Mouse (Mus musculus): Measurements from ENCODE around the gene Thbs3. TPM values are rescaled to one million over a fixed set of nuclear protein-coding genes. Genes with fewer than 3 reads are reported as not detected.
A peak's percentile ranks its signal among the peaks of the same experiment; 100 is the strongest.

Thbs3 gene
- polyA plus RNA-seq, 1 experiment = 5.0 TPM

DNA sequence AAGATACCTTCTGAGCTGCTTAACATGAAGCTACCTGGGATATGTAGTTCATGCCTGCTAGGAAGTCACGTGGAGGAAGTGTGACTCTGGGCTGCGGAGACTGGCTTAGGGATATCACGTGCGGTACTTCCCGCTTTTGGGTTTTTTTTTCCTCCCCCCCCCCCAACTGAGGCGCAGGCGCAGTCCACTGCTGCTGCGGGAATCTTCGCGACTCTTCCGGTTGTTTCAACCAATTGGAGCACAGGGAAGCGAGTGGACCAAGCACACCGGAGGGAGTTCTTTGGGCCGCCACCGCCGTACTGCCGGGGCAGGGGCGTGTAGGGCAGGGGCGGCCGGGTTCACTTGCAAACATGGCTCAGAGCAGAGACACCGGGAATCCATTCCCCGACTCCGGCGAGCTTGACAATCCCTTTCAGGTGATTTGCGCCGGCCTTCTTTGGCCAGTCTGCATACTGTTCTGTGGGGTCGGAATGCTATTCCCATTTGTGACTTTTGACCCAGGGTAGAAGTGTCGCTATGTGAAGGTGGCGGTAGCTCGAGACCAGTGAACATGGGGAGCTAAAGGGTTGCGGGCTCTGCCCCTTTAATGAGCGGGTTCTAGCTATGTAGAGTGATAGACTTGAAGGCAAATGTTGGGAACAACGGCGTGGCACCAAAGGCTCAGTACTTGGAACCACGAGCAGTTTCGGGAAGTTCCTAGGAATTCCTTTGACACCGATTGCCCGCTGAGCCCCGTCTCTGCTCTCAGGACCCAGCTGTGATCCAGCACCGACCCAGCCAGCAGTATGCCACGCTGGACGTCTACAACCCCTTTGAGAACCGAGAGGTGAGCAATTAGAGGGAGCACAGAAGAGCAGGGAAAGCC is 37.5 kb upstream of the Thbs3 start, which contains the start of gene Scamp3:
Scamp3 (plus strand) TSS at position 232 of the 865 bp plus-strand sequence.
- WGBS = under 1% methylated on average over 43 of the region's 43 CpGs
- Histone ChIP-seq H3K27ac (ENCODE audit: insufficient read depth, low read depth, low read length) (peak within 1 kb of the TSS; percentile 71), H3K4me3 (ENCODE audit: insufficient read depth, low read depth, low read length) (peak within 1 kb of the TSS; percentile 90), H3K27me3 (replicated peaks; ENCODE audit: control insufficient read depth, insufficient read depth, low read length) (no peaks in the 10 kb centered on the region), H3K4me1 (ENCODE audit: control insufficient read depth, insufficient read depth, low read length) (peaks cover 4% of the 10 kb centered on the region), H3K36me3 (ENCODE audit: control insufficient read depth, insufficient read depth, low read length) (peaks cover 2% of the 10 kb centered on the region)
- DNase-seq = peak; percentile 97
- TF ChIP-seq POLR2A (IDR thresholded peaks at IDR 0.05; ENCODE audit: low read depth, low read length) = peak; percentile 30
- no peak for TF ChIP-seq CTCF (conservative IDR thresholded peaks at IDR 0.05; ENCODE audit: insufficient read depth, insufficient read length, low read depth, low read length)

DNA sequence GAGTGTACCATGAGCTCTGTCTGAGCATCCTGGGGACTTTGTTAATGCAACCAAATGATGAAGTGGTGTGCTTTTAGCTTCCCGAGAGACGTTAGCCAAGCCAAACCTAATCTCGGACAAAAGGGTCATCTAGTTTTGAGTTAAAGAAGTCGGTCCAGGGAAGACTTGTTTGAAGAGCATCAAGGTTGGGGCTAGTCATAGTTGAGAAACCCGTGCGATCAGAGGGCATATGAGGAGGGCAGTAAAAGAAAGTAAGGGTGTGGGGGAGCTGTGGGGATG is 36.9 kb upstream of the Thbs3 start:
- H3K27ac ChIP-seq (ENCODE audit: insufficient read depth, low read depth, low read length) = peak overlapping the region; percentile 71; the same call in 1 of the 2 replicates
- 5% methylated on average over 6 of the region's 6 CpGs for WGBS
- no peak for DNase-seq
- TF ChIP-seq CTCF (conservative IDR thresholded peaks at IDR 0.05; ENCODE audit: insufficient read depth, insufficient read length, low read depth, low read length) = no peak
- TF ChIP-seq POLR2A (IDR thresholded peaks at IDR 0.05; ENCODE audit: low read depth, low read length) = no peak
- H3K4me1 ChIP-seq (ENCODE audit: control insufficient read depth, insufficient read depth, low read length) = peaks cover 4% of the 10 kb centered on the region
- H3K27me3 ChIP-seq (replicated peaks; ENCODE audit: control insufficient read depth, insufficient read depth, low read length) = no peaks in the 10 kb centered on the region
- peaks cover 2% of the 10 kb centered on the region for H3K36me3 ChIP-seq (ENCODE audit: control insufficient read depth, insufficient read depth, low read length)
- peak overlapping the region; percentile 90 for H3K4me3 ChIP-seq (ENCODE audit: insufficient read depth, low read depth, low read length)

DNA sequence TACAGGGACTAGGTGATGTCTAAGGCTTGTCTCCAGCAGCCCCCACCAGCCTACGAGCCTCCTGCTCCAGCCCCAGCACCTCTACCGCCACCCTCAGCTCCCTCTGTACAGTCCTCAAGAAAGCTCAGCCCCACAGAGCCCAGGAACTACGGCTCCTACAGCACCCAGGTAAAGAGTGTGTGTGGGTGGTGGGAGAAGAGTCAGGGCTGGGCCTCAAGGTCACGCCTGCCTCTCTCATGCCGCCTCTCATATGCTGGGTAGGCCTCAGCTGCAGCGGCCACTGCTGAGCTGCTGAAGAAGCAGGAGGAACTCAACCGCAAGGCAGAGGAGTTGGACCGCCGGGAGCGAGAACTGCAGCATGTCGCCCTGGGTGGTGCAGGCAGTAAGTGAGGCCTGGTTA is 35.9 kb upstream of the Thbs3 start:
- Histone ChIP-seq H3K27ac (ENCODE audit: insufficient read depth, low read depth, low read length) (no peak overlapping the region), H3K36me3 (ENCODE audit: control insufficient read depth, insufficient read depth, low read length) (peaks cover 2% of the 10 kb centered on the region), H3K27me3 (replicated peaks; ENCODE audit: control insufficient read depth, insufficient read depth, low read length) (no peaks in the 10 kb centered on the region), H3K4me3 (ENCODE audit: insufficient read depth, low read depth, low read length) (no peak overlapping the region), H3K4me1 (ENCODE audit: control insufficient read depth, insufficient read depth, low read length) (peaks cover 4% of the 10 kb centered on the region)
- DNase-seq = no peak
- WGBS = 88% methylated on average over 11 of the region's 11 CpGs
- TF ChIP-seq POLR2A (IDR thresholded peaks at IDR 0.05; ENCODE audit: low read depth, low read length) (no peak), CTCF (conservative IDR thresholded peaks at IDR 0.05; ENCODE audit: insufficient read depth, insufficient read length, low read depth, low read length) (no peak)

DNA sequence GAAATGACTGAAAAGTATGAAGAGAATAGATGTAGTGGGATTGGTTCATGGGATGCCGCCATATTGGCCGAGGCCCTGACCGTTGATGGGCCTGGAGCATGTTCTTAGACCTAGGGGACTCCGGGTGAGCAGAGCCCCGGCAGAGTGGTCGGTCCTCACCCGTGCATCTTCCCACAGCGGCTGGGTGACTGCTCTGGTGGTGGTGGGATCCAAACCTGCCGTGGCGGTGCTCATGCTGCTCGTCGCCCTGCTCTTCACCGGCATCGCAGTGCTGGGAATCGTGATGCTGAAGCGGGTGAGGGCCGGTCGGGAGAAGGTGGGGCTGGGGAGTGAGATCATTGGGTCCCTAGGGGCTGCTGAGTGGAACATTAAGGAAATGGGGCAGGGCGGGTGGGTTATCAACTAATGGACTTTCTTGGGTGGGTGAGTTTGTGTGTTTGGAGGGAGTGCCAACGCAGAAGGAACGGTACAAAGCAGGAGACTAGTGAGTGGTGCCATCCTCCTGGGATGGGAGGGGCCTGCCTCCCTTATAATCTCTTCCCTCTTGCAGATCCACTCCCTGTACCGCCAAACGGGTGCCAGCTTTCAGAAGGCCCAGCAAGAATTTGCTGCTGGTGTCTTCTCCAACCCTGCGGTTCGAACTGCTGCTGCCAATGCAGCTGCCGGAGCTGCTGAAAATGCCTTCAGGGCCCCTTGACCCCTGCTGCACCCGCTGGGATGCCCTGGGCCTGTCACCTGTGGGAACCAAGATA is 33.1 kb upstream of the Thbs3 start:
- no peak for TF ChIP-seq POLR2A (IDR thresholded peaks at IDR 0.05; ENCODE audit: low read depth, low read length)
- TF ChIP-seq CTCF (conservative IDR thresholded peaks at IDR 0.05; ENCODE audit: insufficient read depth, insufficient read length, low read depth, low read length) = no peak
- no peak for DNase-seq
- H3K4me1 ChIP-seq (ENCODE audit: control insufficient read depth, insufficient read depth, low read length) = peaks cover 4% of the 10 kb centered on the region
- no peaks in the 10 kb centered on the region for H3K27me3 ChIP-seq (replicated peaks; ENCODE audit: control insufficient read depth, insufficient read depth, low read length)
- no peak overlapping the region for H3K27ac ChIP-seq (ENCODE audit: insufficient read depth, low read depth, low read length)
- 92% methylated on average over 27 of the region's 27 CpGs for WGBS
- no peaks in the 10 kb centered on the region; the same call in 1 of the 2 replicates for H3K36me3 ChIP-seq (ENCODE audit: control insufficient read depth, insufficient read depth, low read length)
- H3K4me3 ChIP-seq (ENCODE audit: insufficient read depth, low read depth, low read length) = no peak overlapping the region

DNA sequence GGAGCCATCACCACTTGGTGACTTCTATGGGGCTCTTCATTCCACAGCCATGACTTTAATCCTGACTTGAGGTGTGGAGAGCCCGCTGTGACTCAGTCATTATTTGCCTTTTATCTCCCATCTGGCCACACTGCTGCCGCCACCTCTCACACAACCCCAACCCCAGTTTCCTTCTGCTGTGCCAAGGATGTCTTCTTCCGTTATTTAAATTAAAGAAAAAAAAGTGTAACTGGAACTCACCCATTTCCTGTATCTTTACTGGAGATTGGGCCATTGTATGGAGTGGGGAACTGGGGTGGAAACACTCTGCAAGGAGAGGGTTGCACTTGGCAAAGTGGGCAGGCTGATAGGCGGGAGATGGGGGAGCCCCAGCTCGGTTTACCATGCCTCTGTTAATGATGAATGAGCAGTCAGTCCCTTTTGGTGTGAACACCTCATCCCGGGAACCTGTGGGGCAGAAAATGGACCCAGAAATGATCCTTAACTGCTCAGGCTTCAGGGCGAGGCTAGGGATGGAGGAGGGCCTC is 32.4 kb upstream of the Thbs3 start:
- Histone ChIP-seq H3K4me1 (ENCODE audit: control insufficient read depth, insufficient read depth, low read length) (peaks cover 4% of the 10 kb centered on the region), H3K4me3 (ENCODE audit: insufficient read depth, low read depth, low read length) (no peak overlapping the region), H3K27ac (ENCODE audit: insufficient read depth, low read depth, low read length) (no peak overlapping the region), H3K36me3 (ENCODE audit: control insufficient read depth, insufficient read depth, low read length) (no peaks in the 10 kb centered on the region; the same call in 1 of the 2 replicates), H3K27me3 (replicated peaks; ENCODE audit: control insufficient read depth, insufficient read depth, low read length) (no peaks in the 10 kb centered on the region)
- DNase-seq = no peak
- WGBS = 40% methylated on average over 7 of the region's 7 CpGs
- TF ChIP-seq CTCF (conservative IDR thresholded peaks at IDR 0.05; ENCODE audit: insufficient read depth, insufficient read length, low read depth, low read length) (no peak), POLR2A (IDR thresholded peaks at IDR 0.05; ENCODE audit: low read depth, low read length) (no peak)

DNA sequence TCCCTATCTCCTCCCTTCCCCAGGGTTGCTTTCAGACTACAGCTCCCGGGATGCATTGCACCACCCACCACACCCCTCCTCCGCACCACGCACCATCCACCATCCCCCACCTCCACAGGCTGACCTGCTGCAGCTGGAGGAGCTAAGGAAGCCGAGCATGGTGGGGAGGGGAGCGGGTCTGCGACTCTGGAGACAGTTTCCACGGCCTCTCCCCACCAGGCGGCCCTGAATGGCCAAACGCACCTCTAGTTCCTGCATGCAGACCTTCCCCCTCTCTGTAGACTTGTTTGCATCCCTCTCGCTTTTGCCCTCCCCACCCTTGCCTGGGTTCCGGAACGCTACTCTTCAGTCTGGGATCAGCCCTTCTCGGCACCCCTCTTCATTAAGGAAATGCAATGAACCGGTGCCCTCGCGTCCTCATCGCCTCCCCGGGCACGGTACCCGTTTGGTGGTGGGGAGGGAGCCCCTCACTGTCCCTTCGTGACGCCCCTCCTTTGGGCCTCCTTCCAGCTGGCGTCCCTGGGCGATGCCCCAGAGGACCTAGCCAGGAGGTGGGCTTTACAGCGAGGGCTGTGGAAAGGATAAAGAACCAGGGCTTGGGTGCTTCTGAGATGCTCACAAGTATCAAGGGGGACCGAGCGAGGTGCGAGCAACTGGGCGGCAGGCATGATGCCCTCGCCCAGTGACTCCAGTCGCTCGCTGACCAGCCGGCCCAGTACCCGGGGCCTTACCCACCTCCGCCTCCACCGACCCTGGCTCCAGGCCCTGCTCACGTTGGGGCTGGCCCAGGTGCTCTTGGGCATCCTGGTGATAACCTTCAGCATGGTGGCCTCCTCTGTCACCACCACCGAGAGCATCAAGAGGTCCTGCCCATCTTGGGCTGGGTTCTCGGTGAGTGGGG is 31.7 kb upstream of the Thbs3 start, which contains the start of gene Fam189b:
Fam189b (plus strand) TSS at position 86 of the 901 bp plus-strand sequence.
- TF ChIP-seq CTCF (conservative IDR thresholded peaks at IDR 0.05; ENCODE audit: insufficient read depth, insufficient read length, low read depth, low read length) (no peak), POLR2A (IDR thresholded peaks at IDR 0.05; ENCODE audit: low read depth, low read length) (peak; percentile 72)
- peak; percentile 87 for DNase-seq
- Histone ChIP-seq H3K4me1 (ENCODE audit: control insufficient read depth, insufficient read depth, low read length) (peaks cover under 1% of the 10 kb centered on the region), H3K27ac (ENCODE audit: insufficient read depth, low read depth, low read length) (peak within 1 kb of the TSS; percentile 36; the same call in 1 of the 2 replicates), H3K36me3 (ENCODE audit: control insufficient read depth, insufficient read depth, low read length) (no peaks in the 10 kb centered on the region; the same call in 1 of the 2 replicates), H3K27me3 (replicated peaks; ENCODE audit: control insufficient read depth, insufficient read depth, low read length) (no peaks in the 10 kb centered on the region), H3K4me3 (ENCODE audit: insufficient read depth, low read depth, low read length) (peak within 1 kb of the TSS; percentile 82)
- WGBS = 8% methylated on average over 39 of the region's 39 CpGs

Measured in kidney, adult 2 months (tissue).